Mouse (Mus musculus) midbrain, embryonic 12.5 days (tissue): Measurements from ENCODE around the gene Recql5. TPM values are rescaled to one million over a fixed set of nuclear protein-coding genes. Genes with fewer than 3 reads are reported as not detected.

Experiments
- ATAC-seq: fragments of 200-750 bp; cut with Nextera tagmentation; 2 replicates; pipeline ENCODE4 v1.8.0; 2017; ENCODE audit warnings: low read depth, moderate TSS enrichment, moderate library complexity; ENCODE audit not compliant: low FRiP score
- H3K27ac ChIP-seq: fragments of 300-500 bp; sonication (generic); replicated peaks from 2 replicates; pipeline ENCODE4 v1.5.1; 2016; ENCODE audit warnings: mild to moderate bottlenecking
- H3K27me3 ChIP-seq: fragments of 300-500 bp; sonication (generic); 2 replicates; pipeline ENCODE4 v1.6.1; 2016; ENCODE audit warnings: mild to moderate bottlenecking
- H3K36me3 ChIP-seq: fragments of 300-500 bp; sonication (generic); 2 replicates; pipeline ENCODE4 v1.6.1; 2016
- H3K4me1 ChIP-seq: fragments of 300-500 bp; sonication (generic); 2 replicates; pipeline ENCODE4 v1.6.1; 2016
- H3K4me2 ChIP-seq: fragments of 300-500 bp; sonication (generic); replicated peaks from 2 replicates; pipeline ENCODE4 v1.6.1; 2016; ENCODE audit warnings: mild to moderate bottlenecking, moderate library complexity
- H3K4me3 ChIP-seq: fragments of 300-500 bp; sonication (generic); 2 replicates; pipeline ENCODE4 v1.5.1; 2016; ENCODE audit warnings: mild to moderate bottlenecking
- H3K9ac ChIP-seq: fragments of 300-500 bp; sonication (generic); replicated peaks from 2 replicates; pipeline ENCODE4 v1.6.1; 2016; ENCODE audit warnings: mild to moderate bottlenecking, moderate library complexity
- H3K9me3 ChIP-seq: fragments of 300-500 bp; sonication (generic); 2 replicates; pipeline ENCODE4 v1.6.1; 2016; ENCODE audit warnings: mild to moderate bottlenecking
- WGBS: fragments of 180-500 bp; shearing (Covaris S2); methylation state at CpG from one replicate; pipeline ENCODE4 v1.1.7; 2016; 5-methylcytosine and 5-hydroxymethylcytosine counted together
- polyA plus RNA-seq: library from polyadenylated mRNA; unstranded; fragments of >200 nt; fragmentation: Nextera tagmentation; extraction: Ambion mirVana; gene quantifications from 2 replicates; pipeline ENCODE4 v1.2.1, GENCODE M21; 2016

Recql5 gene
- polyA plus RNA-seq, 1 experiment from 2014 or later = 29.9 TPM

- Histone ChIP-seq H3K4me3 (no peak overlapping the region), H3K27me3 (no peaks in the 10 kb centered on the region), H3K9me3 (no peaks in the 10 kb centered on the region), H3K9ac (no peak overlapping the region), H3K36me3 (peaks cover 31% of the 10 kb centered on the region), H3K4me2 (no peak overlapping the region), H3K27ac (no peak overlapping the region), H3K4me1 (peaks cover 26% of the 10 kb centered on the region)
- ATAC-seq = no peak
- 73% methylated on average over 3 of the region's 3 CpGs for WGBS
Measured at GRCm38 (mm10) chr11:115931235-115931634, 2.0 kb downstream of the Recql5 start.

GRCm38 (mm10) chr11:115929818-115930217, 3.5 kb downstream of the Recql5 start:
- Histone ChIP-seq H3K4me3 (no peak overlapping the region), H3K9ac (no peak overlapping the region), H3K4me2 (no peak overlapping the region), H3K27me3 (no peaks in the 10 kb centered on the region), H3K27ac (no peak overlapping the region), H3K36me3 (peaks cover 31% of the 10 kb centered on the region), H3K9me3 (no peaks in the 10 kb centered on the region), H3K4me1 (peaks cover 20% of the 10 kb centered on the region)
- ATAC-seq = no peak
- WGBS = 83% methylated on average over 3 of the region's 3 CpGs

GRCm38 (mm10) chr11:115929031-115929430, 4.2 kb downstream of the Recql5 start:
- H3K4me2 ChIP-seq = no peak overlapping the region
- H3K4me1 ChIP-seq = peaks cover 12% of the 10 kb centered on the region
- H3K27ac ChIP-seq = no peak overlapping the region
- no peak overlapping the region for H3K9ac ChIP-seq
- no peaks in the 10 kb centered on the region for H3K27me3 ChIP-seq
- no peaks in the 10 kb centered on the region for H3K9me3 ChIP-seq
- WGBS = 94% methylated on average over 8 of the region's 8 CpGs
- no peak overlapping the region for H3K4me3 ChIP-seq
- ATAC-seq = no peak
- H3K36me3 ChIP-seq = peaks cover 36% of the 10 kb centered on the region

GRCm38 (mm10) chr11:115921986-115922385, 11.3 kb downstream of the Recql5 start:
- peaks cover 39% of the 10 kb centered on the region for H3K36me3 ChIP-seq
- WGBS = 91% methylated on average over 1 of the region's 1 CpGs
- H3K9me3 ChIP-seq = no peaks in the 10 kb centered on the region
- H3K9ac ChIP-seq = no peak overlapping the region
- H3K4me3 ChIP-seq = no peak overlapping the region
- no peaks in the 10 kb centered on the region for H3K27me3 ChIP-seq
- ATAC-seq = no peak
- no peaks in the 10 kb centered on the region for H3K4me1 ChIP-seq
- no peak overlapping the region for H3K27ac ChIP-seq
- H3K4me2 ChIP-seq = no peak overlapping the region

- Histone ChIP-seq H3K27me3 (no peaks in the 10 kb centered on the region), H3K36me3 (peaks cover 48% of the 10 kb centered on the region), H3K4me3 (no peak overlapping the region), H3K9ac (no peak overlapping the region), H3K4me2 (no peak overlapping the region), H3K27ac (no peak overlapping the region), H3K4me1 (no peaks in the 10 kb centered on the region), H3K9me3 (no peaks in the 10 kb centered on the region)
- WGBS = 55% methylated on average over 6 of the region's 6 CpGs
- ATAC-seq = no peak
Measured at GRCm38 (mm10) chr11:115920110-115920818, 13.0 kb downstream of the Recql5 start.

GRCm38 (mm10) chr11:115919073-115919472, 14.2 kb downstream of the Recql5 start:
- peaks cover 48% of the 10 kb centered on the region for H3K36me3 ChIP-seq
- H3K4me1 ChIP-seq = no peaks in the 10 kb centered on the region
- no peak for ATAC-seq
- WGBS = 95% methylated on average over 5 of the region's 5 CpGs
- no peaks in the 10 kb centered on the region for H3K27me3 ChIP-seq
- H3K9me3 ChIP-seq = no peaks in the 10 kb centered on the region
- no peak overlapping the region for H3K4me3 ChIP-seq
- no peak overlapping the region for H3K9ac ChIP-seq
- no peak overlapping the region for H3K4me2 ChIP-seq
- no peak overlapping the region for H3K27ac ChIP-seq

- H3K4me3 ChIP-seq = no peak overlapping the region
- H3K9me3 ChIP-seq = no peaks in the 10 kb centered on the region
- no peak overlapping the region for H3K27ac ChIP-seq
- no peaks in the 10 kb centered on the region for H3K4me1 ChIP-seq
- H3K4me2 ChIP-seq = no peak overlapping the region
- peaks cover 46% of the 10 kb centered on the region for H3K36me3 ChIP-seq
- H3K27me3 ChIP-seq = no peaks in the 10 kb centered on the region
- 91% methylated on average over 5 of the region's 5 CpGs for WGBS
- H3K9ac ChIP-seq = no peak overlapping the region
- ATAC-seq = no peak
Measured at GRCm38 (mm10) chr11:115918637-115919036, 14.6 kb downstream of the Recql5 start.

GRCm38 (mm10) chr11:115916579-115916978, 16.7 kb downstream of the Recql5 start:
- no peak overlapping the region for H3K9ac ChIP-seq
- H3K36me3 ChIP-seq = peaks cover 37% of the 10 kb centered on the region
- ATAC-seq = no peak
- no peaks in the 10 kb centered on the region for H3K27me3 ChIP-seq
- 92% methylated on average over 4 of the region's 4 CpGs for WGBS
- no peak overlapping the region for H3K4me2 ChIP-seq
- no peak overlapping the region for H3K4me3 ChIP-seq
- H3K9me3 ChIP-seq = no peaks in the 10 kb centered on the region
- no peaks in the 10 kb centered on the region for H3K4me1 ChIP-seq
- no peak overlapping the region for H3K27ac ChIP-seq

- no peaks in the 10 kb centered on the region for H3K4me1 ChIP-seq
- H3K4me2 ChIP-seq = no peak within 1 kb of the TSS
- ATAC-seq = no peak
- no peak within 1 kb of the TSS for H3K4me3 ChIP-seq
- no peak within 1 kb of the TSS for H3K27ac ChIP-seq
- peaks cover 28% of the 10 kb centered on the region for H3K36me3 ChIP-seq
- H3K27me3 ChIP-seq = no peaks in the 10 kb centered on the region
- no peaks in the 10 kb centered on the region for H3K9me3 ChIP-seq
- H3K9ac ChIP-seq = no peak within 1 kb of the TSS
- 90% methylated on average over 11 of the region's 11 CpGs for WGBS
Measured at GRCm38 (mm10) chr11:115911632-115912376, 21.5 kb downstream of the Recql5 start, which contains the start of gene Smim6. Gene Smim6 (plus strand): TSS chr11:115912017.

- Histone ChIP-seq H3K4me3 (no peak overlapping the region), H3K9ac (no peak overlapping the region), H3K36me3 (peaks cover 23% of the 10 kb centered on the region), H3K4me1 (no peaks in the 10 kb centered on the region), H3K27me3 (no peaks in the 10 kb centered on the region), H3K4me2 (no peak overlapping the region), H3K9me3 (no peaks in the 10 kb centered on the region), H3K27ac (no peak overlapping the region)
- WGBS = 94% methylated on average over 5 of the region's 5 CpGs
- no peak for ATAC-seq
Measured at GRCm38 (mm10) chr11:115911134-115911561, 22.1 kb downstream of the Recql5 start.

- no peak for ATAC-seq
- Histone ChIP-seq H3K4me2 (no peak overlapping the region), H3K36me3 (no peaks in the 10 kb centered on the region), H3K27me3 (no peaks in the 10 kb centered on the region), H3K9me3 (no peaks in the 10 kb centered on the region), H3K4me3 (no peak overlapping the region), H3K27ac (no peak overlapping the region), H3K4me1 (peaks cover 6% of the 10 kb centered on the region; the same call in 1 of the 2 replicates), H3K9ac (no peak overlapping the region)
- WGBS = 88% methylated on average over 5 of the region's 5 CpGs
Measured at GRCm38 (mm10) chr11:115906521-115906920, 26.8 kb downstream of the Recql5 start.

- Histone ChIP-seq H3K9me3 (no peaks in the 10 kb centered on the region), H3K9ac (no peak overlapping the region), H3K4me1 (peaks cover 9% of the 10 kb centered on the region; the same call in 1 of the 2 replicates), H3K27me3 (no peaks in the 10 kb centered on the region), H3K36me3 (no peaks in the 10 kb centered on the region), H3K27ac (no peak overlapping the region), H3K4me2 (no peak overlapping the region), H3K4me3 (no peak overlapping the region)
- WGBS = 73% methylated on average over 3 of the region's 3 CpGs
- no peak for ATAC-seq
Measured at GRCm38 (mm10) chr11:115906116-115906515, 27.2 kb downstream of the Recql5 start.
